ENCODE assay signal across 27 mouse cellular contexts in genomic region chr2:60216547-60217153, GRCm38 (mm10). TPM values are rescaled to one million over a fixed set of nuclear protein-coding genes. Genes with fewer than 3 reads are reported as not detected.
DNase-seq lines count a peak whose midpoint lies in the region; ATAC-seq and TF ChIP-seq lines count a peak whose summit lies in the region.
"Had no signal": no experiment of that assay in that cellular context is flagged by ENCODE, and none has a peak within 500 bp of the region (broad histone marks: within the 10 kb centered on the region; RNA-seq: fewer than 3 reads in every experiment).

No protein-coding gene starts in this region.

- intact Hi-C loops in left cerebral cortex, postnatal 4 days (cut with DNase I), result no loop called here

- H3K4me3 ChIP-seq in layer of hippocampus, adult 2 months, result no peak overlapping the region
- H3K4me3 ChIP-seq in forebrain, embryonic 16.5 days (replicated peaks; ENCODE audit: low read length), result no peak overlapping the region
- H3K4me3 ChIP-seq: embryonic facial prominence, embryonic 12.5 days; limb, embryonic 13.5 days; liver, embryonic 13.5 days; midbrain, embryonic 10.5 days; myocyte had no signal

- DNase-seq in layer of hippocampus, adult 2 months (ENCODE audit: low spot score in 2 of 2), result no peak
- no peak for DNase-seq in layer of hippocampus, adult 9-10 months (ENCODE audit: low spot score)
- peak; percentile 42 for DNase-seq in A20 (ENCODE audit: low read depth, low spot score)
- peak; percentile 36 for DNase-seq in CD4-positive helper T cell, adult 2 months (ENCODE audit: low read depth, low spot score)
- peak; percentile 50 for DNase-seq in naive thymus-derived CD4-positive, alpha-beta T cell, adult 2 months (ENCODE audit: low read depth)
- DNase-seq in left cerebral cortex, postnatal 4 days, result no peak
- DNase-seq: adrenal gland, adult 8-10 months; cerebellum, adult 2 months; cerebellum, postnatal 25 days; gastrocnemius, postnatal 10 days; heart, postnatal 4 days; kidney, adult 2 months; liver, embryonic 13.5 days; lung, embryonic 14.5 days; right cerebral cortex, adult 18-20 months; right cerebral cortex, postnatal 4 days had no signal

- 93% methylated on average over 4 of the region's 4 CpGs for WGBS in forebrain, embryonic 16.5 days

- TF ChIP-seq CTCF in layer of hippocampus, adult 2 months (conservative IDR thresholded peaks at IDR 0.05), result no peak

- H3K27me3 ChIP-seq in forebrain, embryonic 16.5 days (replicated peaks; ENCODE audit: control insufficient read depth, insufficient read depth, low read length), result no peaks in the 10 kb centered on the region
- H3K27me3 ChIP-seq: embryonic facial prominence, embryonic 12.5 days; limb, embryonic 13.5 days; liver, embryonic 13.5 days; Patski had no signal

- no peaks in the 10 kb centered on the region; the same call in none of the 2 replicates for H3K36me3 ChIP-seq in forebrain, embryonic 16.5 days (ENCODE audit: control insufficient read depth, insufficient read depth)

- peaks cover 25% of the 10 kb centered on the region for H3K4me1 ChIP-seq in forebrain, embryonic 16.5 days (replicated peaks; ENCODE audit: control insufficient read depth, insufficient read depth, low read length)

- H3K9ac ChIP-seq in forebrain, embryonic 16.5 days (replicated peaks; ENCODE audit: low read depth, low read length), result no peak overlapping the region
- H3K9ac ChIP-seq: embryonic facial prominence, embryonic 12.5 days; hindbrain, embryonic 14.5 days; limb, embryonic 13.5 days; liver, embryonic 13.5 days; lung, embryonic 14.5 days had no signal

- H3K27ac ChIP-seq in layer of hippocampus, adult 2 months, result peak overlapping the region; percentile 8; the same call in 1 of the 2 replicates
- H3K27ac ChIP-seq in forebrain, embryonic 16.5 days (ENCODE audit: low read length), result no peak overlapping the region
- H3K27ac ChIP-seq: embryonic facial prominence, embryonic 12.5 days; hindbrain, embryonic 14.5 days; kidney, postnatal 0 days; limb, embryonic 13.5 days; liver, embryonic 13.5 days; midbrain, embryonic 10.5 days; stomach, postnatal 0 days had no signal

- ATAC-seq in forebrain, embryonic 16.5 days, result no peak
- ATAC-seq: midbrain, embryonic 16.5 days; Patski had no signal

- no peaks in the 10 kb centered on the region for H3K9me3 ChIP-seq in forebrain, embryonic 16.5 days (ENCODE audit: control insufficient read depth, low read length)
- H3K9me3 ChIP-seq: embryonic facial prominence, embryonic 12.5 days; limb, embryonic 13.5 days; liver, embryonic 13.5 days; midbrain, embryonic 10.5 days had no signal

- no peak overlapping the region for H3K4me2 ChIP-seq in forebrain, embryonic 16.5 days (ENCODE audit: low read length)
- H3K4me2 ChIP-seq: embryonic facial prominence, embryonic 12.5 days; heart, embryonic 11.5 days; hindbrain, embryonic 14.5 days; limb, embryonic 13.5 days; liver, embryonic 13.5 days; lung, embryonic 14.5 days had no signal

RNA-seq across cellular contexts. Expression of gene March7, which starts 7.0 kb away (rescaled TPM):
- total RNA-seq in layer of hippocampus, adult 2 months (2021), result 10 to 100 TPM; 64.1 to 67.3 TPM
- 10 to 100 TPM; 85.0 to 86.8 TPM for total RNA-seq in left cerebral cortex, postnatal 4 days (2021)
- 107 and 112 TPM in 2 replicates for polyA plus RNA-seq in forebrain, embryonic 16.5 days (2015; fragmentation: Nextera tagmentation; extraction: Ambion mirVana)

RNA-seq across cellular contexts. Expression of gene Baz2b, which starts 7.0 kb away (rescaled TPM):
- 10 to 100 TPM; 57.7 to 59.2 TPM for total RNA-seq in layer of hippocampus, adult 2 months (2021)
- total RNA-seq in left cerebral cortex, postnatal 4 days (2021), result 10 to 100 TPM; 74.0 to 79.6 TPM
- 64.4 and 70.2 TPM in 2 replicates for polyA plus RNA-seq in forebrain, embryonic 16.5 days (2015; fragmentation: Nextera tagmentation; extraction: Ambion mirVana)

Comparison
In these comparisons a context has a peak if more than half of its experiments do, and no peak if none do; other contexts are left out.
1. DNase-seq: peak in A20 (single experiment), CD4-positive helper T cell, adult 2 months (single experiment) and naive thymus-derived CD4-positive, alpha-beta T cell, adult 2 months (single experiment); none in layer of hippocampus, adult 2 months (0 of 2), layer of hippocampus, adult 9-10 months (single experiment) and left cerebral cortex, postnatal 4 days (single experiment).